Mouse (Mus musculus): Measurements from ENCODE around the gene Ndufb2. TPM values are rescaled to one million over a fixed set of nuclear protein-coding genes. Genes with fewer than 3 reads are reported as not detected.

Gene Ndufb2
- polyA plus RNA-seq, 1 experiment from 2014 or later, result 324 TPM

DNA sequence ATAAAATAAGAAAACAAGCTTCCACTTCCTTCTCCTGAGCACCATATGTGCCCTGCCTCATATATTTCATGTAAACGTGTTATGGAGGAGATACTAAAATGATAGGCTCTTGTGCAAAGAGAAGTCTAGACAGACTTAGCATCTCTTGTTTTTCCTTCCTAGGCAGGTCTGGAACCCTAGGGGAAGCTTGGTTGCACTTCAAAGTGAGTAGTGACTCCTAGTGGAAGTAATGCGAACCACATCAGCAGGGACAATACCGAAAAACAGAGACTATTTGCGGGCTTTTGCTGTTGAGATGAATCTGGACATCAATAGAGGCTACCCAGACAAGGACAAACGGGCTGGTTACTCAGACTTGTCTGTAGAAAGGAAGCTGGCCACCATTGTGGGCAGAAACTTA is 24.8 kb upstream of the Ndufb2 start:
- TF ChIP-seq CTCF (IDR thresholded peaks at IDR 0.05; ENCODE audit: low read depth), result peak; percentile 89
- DNase-seq, result peak; percentile 85
- no peaks in the 10 kb centered on the region for H3K27me3 ChIP-seq (ENCODE audit: insufficient read depth, low read length)

DNA sequence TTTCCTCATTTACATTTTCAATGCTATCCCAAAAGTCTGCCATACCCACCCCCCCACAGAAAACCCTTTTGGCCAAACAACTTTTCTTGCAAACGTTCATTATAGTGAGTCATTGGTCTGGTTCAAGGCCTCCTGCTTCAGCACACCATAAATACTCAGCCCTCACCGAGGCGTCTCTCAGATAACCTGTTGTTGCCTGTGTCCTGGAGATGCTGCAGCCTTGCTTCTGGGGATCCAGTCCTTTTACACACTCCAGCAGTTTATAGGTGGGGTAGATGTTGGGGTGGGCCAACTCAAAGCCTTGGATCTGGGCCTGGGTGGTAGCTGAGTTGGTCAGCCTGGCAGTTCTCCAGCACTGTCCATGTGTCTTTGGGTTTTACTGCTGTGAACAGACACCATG is 21.9 kb upstream of the Ndufb2 start:
- Histone ChIP-seq H3K4me3 (ENCODE audit: low read depth, low read length) (no peak overlapping the region), H3K9me3 (ENCODE audit: low read depth, low read length) (no peaks in the 10 kb centered on the region), H3K27ac (ENCODE audit: low read depth) (no peak overlapping the region), H3K4me1 (ENCODE audit: insufficient read depth) (0 out of 2 replicates have a peak, but pooled peaks cover 4% of the 10 kb centered on the region), H3K27me3 (ENCODE audit: insufficient read depth, low read length) (no peaks in the 10 kb centered on the region), H3K9ac (no peak overlapping the region), H3K4me2 (no peak overlapping the region), H3K36me3 (ENCODE audit: insufficient read depth) (no peaks in the 10 kb centered on the region)
- WGBS, result 65% methylated on average over 3 of the region's 3 CpGs
- TF ChIP-seq CTCF (IDR thresholded peaks at IDR 0.05; ENCODE audit: low read depth), result no peak
- DNase-seq, result no peak
- ATAC-seq (ENCODE audit: insufficient read depth), result no peak

More for the DNA sequence above, 24.8 kb upstream of the Ndufb2 start:
- Histone ChIP-seq H3K27ac (ENCODE audit: low read depth) (no peak overlapping the region), H3K4me3 (ENCODE audit: low read depth, low read length) (no peak overlapping the region), H3K9ac (no peak overlapping the region), H3K9me3 (ENCODE audit: low read depth, low read length) (no peaks in the 10 kb centered on the region), H3K4me1 (ENCODE audit: insufficient read depth) (no peaks in the 10 kb centered on the region), H3K36me3 (ENCODE audit: insufficient read depth) (no peaks in the 10 kb centered on the region), H3K4me2 (no peak overlapping the region)
- WGBS, result 10% methylated on average over 5 of the region's 5 CpGs
- ATAC-seq (ENCODE audit: insufficient read depth), result 0 out of 2 replicates have a peak, but pooled peaks have one; percentile 18

DNA sequence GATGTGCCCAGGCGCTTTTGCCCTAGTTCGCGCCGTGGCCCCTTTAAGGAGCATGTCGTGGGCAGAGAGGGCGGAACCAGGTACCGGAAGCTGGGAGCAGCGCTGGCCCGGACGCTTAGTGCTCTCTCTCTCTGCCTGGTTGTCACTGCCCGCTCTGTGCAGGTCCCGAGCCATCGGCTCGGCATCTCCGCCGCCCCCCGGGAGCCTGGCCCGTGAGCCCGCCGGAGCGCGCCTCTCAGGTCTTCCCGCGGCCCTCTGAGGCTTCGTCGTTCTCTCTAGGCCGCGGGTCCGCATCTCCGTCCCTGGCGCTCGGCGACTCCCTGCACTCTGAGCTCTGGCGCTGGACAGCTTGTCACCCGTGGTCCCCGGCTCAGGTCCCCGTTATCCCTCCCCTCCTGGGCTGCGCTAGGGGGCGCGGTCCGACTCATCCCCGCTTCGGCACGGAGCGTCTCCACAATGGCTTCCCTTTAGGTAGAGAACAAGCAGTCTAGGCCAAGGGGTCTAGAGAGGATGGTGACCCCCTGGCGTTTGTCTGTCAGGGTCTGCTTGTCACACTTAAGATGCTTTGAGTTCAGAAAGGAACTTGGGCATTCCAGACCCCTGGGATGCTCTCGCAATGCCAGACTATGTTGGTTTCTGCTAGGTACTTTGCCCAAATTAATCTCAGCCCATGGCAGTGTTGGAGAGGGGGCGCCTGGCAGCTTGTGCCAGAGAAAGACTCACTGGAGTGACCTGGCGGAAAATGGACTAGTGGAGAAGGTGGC is 18.4 kb upstream of the Ndufb2 start, which contains the start of gene Adck2:
Adck2 (plus strand) TSS at position 83 of the 764 bp plus-strand sequence.
- peak; percentile 98 for ATAC-seq (ENCODE audit: insufficient read depth)
- Histone ChIP-seq H3K4me1 (ENCODE audit: insufficient read depth) (0 out of 2 replicates have a peak, but pooled peaks cover 4% of the 10 kb centered on the region), H3K4me3 (ENCODE audit: low read depth, low read length) (peak within 1 kb of the TSS; percentile 74), H3K27me3 (ENCODE audit: insufficient read depth, low read length) (no peaks in the 10 kb centered on the region), H3K4me2 (peak within 1 kb of the TSS; percentile 71), H3K9ac (peak within 1 kb of the TSS; percentile 72), H3K27ac (ENCODE audit: low read depth) (peak within 1 kb of the TSS; percentile 90), H3K36me3 (ENCODE audit: insufficient read depth) (peaks cover 8% of the 10 kb centered on the region), H3K9me3 (ENCODE audit: low read depth, low read length) (no peaks in the 10 kb centered on the region)
- DNase-seq, result peak; percentile 90
- under 1% methylated on average over 49 of the region's 49 CpGs for WGBS
- TF ChIP-seq CTCF (IDR thresholded peaks at IDR 0.05; ENCODE audit: low read depth), result peak; percentile 67

DNA sequence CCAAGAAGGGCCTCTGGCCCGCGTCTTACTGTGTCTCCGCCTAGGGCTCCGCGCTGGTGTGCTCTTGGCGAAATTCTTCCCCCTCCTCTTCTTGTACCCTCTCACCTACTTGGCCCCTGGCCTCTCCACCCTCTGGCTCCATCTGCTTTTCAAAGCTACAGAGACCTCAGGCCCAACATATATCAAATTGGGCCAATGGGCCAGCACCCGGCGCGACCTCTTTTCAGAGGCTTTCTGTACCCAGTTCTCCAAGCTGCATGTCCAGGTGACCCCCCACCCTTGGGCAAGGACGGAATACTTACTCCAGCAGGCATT is 17.9 kb upstream of the Ndufb2 start:
- Histone ChIP-seq H3K27me3 (ENCODE audit: insufficient read depth, low read length) (no peaks in the 10 kb centered on the region), H3K9me3 (ENCODE audit: low read depth, low read length) (no peaks in the 10 kb centered on the region), H3K27ac (ENCODE audit: low read depth) (peak overlapping the region; percentile 90; the same call in 1 of the 2 replicates), H3K4me1 (ENCODE audit: insufficient read depth) (0 out of 2 replicates have a peak, but pooled peaks cover 4% of the 10 kb centered on the region), H3K36me3 (ENCODE audit: insufficient read depth) (peaks cover 8% of the 10 kb centered on the region), H3K4me3 (ENCODE audit: low read depth, low read length) (peak overlapping the region; percentile 74), H3K4me2 (peak overlapping the region; percentile 71), H3K9ac (peak overlapping the region; percentile 72)
- 22% methylated on average over 10 of the region's 10 CpGs for WGBS
- no peak for DNase-seq
- no peak for TF ChIP-seq CTCF (IDR thresholded peaks at IDR 0.05; ENCODE audit: low read depth)
- ATAC-seq (ENCODE audit: insufficient read depth), result peak; percentile 39; the same call in 1 of the 2 replicates

DNA sequence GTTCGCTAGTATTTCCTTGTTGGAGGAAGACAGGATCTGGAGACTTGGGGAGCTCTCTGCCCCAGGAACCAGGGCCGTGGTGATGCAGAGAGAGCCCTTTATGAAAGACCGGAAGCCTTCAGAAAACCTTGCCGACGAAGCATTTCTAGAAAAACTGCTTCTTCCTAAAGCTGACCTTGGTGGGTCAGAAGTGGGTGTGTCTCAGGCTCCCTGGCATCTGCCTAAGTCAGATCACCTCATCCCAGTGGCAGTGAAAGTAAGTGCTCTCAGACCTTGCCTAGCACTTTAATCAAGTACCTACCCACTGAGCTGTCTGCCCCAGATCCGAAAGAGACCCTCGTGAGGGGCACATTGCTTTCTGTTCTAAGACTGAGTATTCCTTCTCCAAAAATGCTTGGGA is 17.4 kb upstream of the Ndufb2 start:
- ATAC-seq (ENCODE audit: insufficient read depth) (no peak), DNase-seq (no peak)
- H3K4me1 ChIP-seq (ENCODE audit: insufficient read depth), result 0 out of 2 replicates have a peak, but pooled peaks cover 4% of the 10 kb centered on the region
- 68% methylated on average over 7 of the region's 7 CpGs for WGBS
- H3K27ac ChIP-seq (ENCODE audit: low read depth), result no peak overlapping the region
- peak overlapping the region; percentile 71 for H3K4me2 ChIP-seq
- H3K4me3 ChIP-seq (ENCODE audit: low read depth, low read length), result peak overlapping the region; percentile 74
- H3K9me3 ChIP-seq (ENCODE audit: low read depth, low read length), result no peaks in the 10 kb centered on the region
- H3K9ac ChIP-seq, result peak overlapping the region; percentile 72
- TF ChIP-seq CTCF (IDR thresholded peaks at IDR 0.05; ENCODE audit: low read depth), result no peak
- no peaks in the 10 kb centered on the region for H3K27me3 ChIP-seq (ENCODE audit: insufficient read depth, low read length)
- peaks cover 8% of the 10 kb centered on the region for H3K36me3 ChIP-seq (ENCODE audit: insufficient read depth)

DNA sequence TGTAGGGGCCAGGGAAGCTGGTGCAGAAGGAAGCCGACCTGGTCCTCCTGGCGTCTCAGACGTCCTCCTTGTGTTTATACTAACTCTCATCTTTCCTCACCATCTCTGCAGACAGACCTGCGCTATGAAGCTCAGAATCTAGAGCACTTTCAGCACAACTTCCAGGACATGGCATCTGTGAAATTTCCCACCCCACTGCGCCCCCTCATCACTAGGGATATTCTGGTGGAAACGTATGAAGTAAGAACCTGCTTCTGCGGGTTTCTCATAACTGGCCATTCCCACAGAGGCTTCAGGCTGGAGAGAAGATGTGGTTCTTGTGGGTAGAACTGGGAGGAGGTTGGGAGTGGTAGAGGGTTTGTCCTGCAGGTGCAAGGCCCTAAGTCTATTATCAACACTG is 12.8 kb upstream of the Ndufb2 start:
- Histone ChIP-seq H3K4me3 (ENCODE audit: low read depth, low read length) (no peak overlapping the region), H3K27ac (ENCODE audit: low read depth) (no peak overlapping the region), H3K27me3 (ENCODE audit: insufficient read depth, low read length) (no peaks in the 10 kb centered on the region), H3K9me3 (ENCODE audit: low read depth, low read length) (no peaks in the 10 kb centered on the region), H3K4me2 (no peak overlapping the region), H3K36me3 (ENCODE audit: insufficient read depth) (peaks cover 25% of the 10 kb centered on the region), H3K4me1 (ENCODE audit: insufficient read depth) (0 out of 2 replicates have a peak, but pooled peaks cover 4% of the 10 kb centered on the region), H3K9ac (no peak overlapping the region)
- no peak for DNase-seq
- ATAC-seq (ENCODE audit: insufficient read depth), result no peak
- WGBS, result 78% methylated on average over 7 of the region's 7 CpGs
- TF ChIP-seq CTCF (IDR thresholded peaks at IDR 0.05; ENCODE audit: low read depth), result no peak

DNA sequence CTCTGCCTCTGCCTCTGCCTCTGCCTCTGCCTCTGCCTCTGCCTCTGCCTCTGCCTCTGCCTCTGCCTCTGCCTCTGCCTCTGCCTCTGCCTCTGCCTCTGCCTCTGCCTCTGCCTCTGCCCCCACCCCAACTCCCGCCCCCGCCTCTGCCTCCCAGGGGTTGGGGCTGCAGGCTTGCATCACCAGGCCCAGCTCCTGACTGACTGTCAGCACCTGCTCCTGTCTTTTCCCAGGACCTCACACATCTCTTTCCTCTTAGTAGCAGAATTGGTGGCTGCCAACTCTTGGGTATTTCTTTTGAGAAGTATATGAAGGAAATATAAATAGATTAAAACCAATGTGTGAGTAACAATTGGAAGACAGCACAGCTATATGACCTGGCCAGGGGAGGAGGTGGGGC is 11.8 kb upstream of the Ndufb2 start:
- Histone ChIP-seq H3K4me3 (ENCODE audit: low read depth, low read length) (no peak overlapping the region), H3K4me2 (no peak overlapping the region), H3K36me3 (ENCODE audit: insufficient read depth) (peaks cover 26% of the 10 kb centered on the region), H3K4me1 (ENCODE audit: insufficient read depth) (no peaks in the 10 kb centered on the region), H3K27me3 (ENCODE audit: insufficient read depth, low read length) (no peaks in the 10 kb centered on the region), H3K9me3 (ENCODE audit: low read depth, low read length) (no peaks in the 10 kb centered on the region), H3K9ac (no peak overlapping the region), H3K27ac (ENCODE audit: low read depth) (no peak overlapping the region)
- ATAC-seq (ENCODE audit: insufficient read depth), result no peak
- no peak for TF ChIP-seq CTCF (IDR thresholded peaks at IDR 0.05; ENCODE audit: low read depth)
- no peak for DNase-seq
- WGBS, result 79% methylated on average over 2 of the region's 2 CpGs
